Mouse (Mus musculus) mesoderm, embryonic 11.5 days (tissue): ENCODE results near the gene Npw.

ENCODE experiments used
- DNase-seq: peaks from one replicate; pipeline ENCODE4 v3.0.0-alpha.2; 2012; ENCODE audit warnings: low read depth, low spot score

Gene Npw

GRCm38 (mm10) chr17:24640581-24640980 lies 17.7 kb downstream of the Npw start:
- no peak for DNase-seq

DNA sequence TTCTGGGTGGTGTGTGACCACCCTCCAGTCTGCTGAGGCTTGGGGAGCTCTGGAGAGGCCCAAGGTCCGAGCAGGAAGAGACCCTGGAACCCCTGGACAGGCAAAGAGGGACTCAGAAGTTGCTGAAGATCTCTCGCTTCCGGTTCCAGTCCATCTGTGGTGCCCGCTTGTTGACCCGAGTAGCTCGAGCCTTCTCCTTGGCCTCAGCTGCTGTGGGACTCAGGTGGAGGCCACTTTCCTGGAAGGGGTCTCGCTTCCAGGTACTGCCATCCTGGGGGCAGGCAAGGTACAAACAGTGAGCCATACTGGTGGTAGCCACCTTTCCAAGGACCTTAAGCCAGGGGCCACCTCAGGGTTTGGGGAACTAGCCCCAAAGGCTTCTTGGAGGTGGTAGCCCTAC lies 18.1 kb downstream of the Npw start:
- DNase-seq = no peak

- DNase-seq = peak; percentile 70
These were observed 18.7 kb downstream of the Npw start for GRCm38 (mm10) chr17:24639571-24639988.

- DNase-seq = no peak
These were observed 19.4 kb downstream of the Npw start for GRCm38 (mm10) chr17:24638840-24639239.

DNA sequence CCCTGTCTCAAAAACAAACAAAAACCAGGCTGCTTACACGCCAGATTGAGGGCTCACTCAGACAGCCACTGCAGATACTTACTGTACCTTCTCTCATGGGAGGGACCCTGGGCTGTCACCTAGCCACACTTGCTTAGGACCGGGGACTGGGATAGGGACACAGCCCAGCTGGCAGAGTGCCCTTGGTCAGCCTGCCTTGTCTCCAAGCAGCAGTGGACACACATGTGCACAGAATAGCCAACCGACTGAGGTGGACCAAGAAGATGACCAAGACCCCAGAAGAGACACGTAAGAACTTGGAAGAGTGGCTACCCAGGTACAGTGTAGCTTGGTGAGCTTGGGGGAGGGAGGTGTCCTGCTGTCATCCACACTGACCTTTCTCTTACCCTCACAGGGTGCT lies 20.0 kb downstream of the Npw start:
- DNase-seq = no peak

DNA sequence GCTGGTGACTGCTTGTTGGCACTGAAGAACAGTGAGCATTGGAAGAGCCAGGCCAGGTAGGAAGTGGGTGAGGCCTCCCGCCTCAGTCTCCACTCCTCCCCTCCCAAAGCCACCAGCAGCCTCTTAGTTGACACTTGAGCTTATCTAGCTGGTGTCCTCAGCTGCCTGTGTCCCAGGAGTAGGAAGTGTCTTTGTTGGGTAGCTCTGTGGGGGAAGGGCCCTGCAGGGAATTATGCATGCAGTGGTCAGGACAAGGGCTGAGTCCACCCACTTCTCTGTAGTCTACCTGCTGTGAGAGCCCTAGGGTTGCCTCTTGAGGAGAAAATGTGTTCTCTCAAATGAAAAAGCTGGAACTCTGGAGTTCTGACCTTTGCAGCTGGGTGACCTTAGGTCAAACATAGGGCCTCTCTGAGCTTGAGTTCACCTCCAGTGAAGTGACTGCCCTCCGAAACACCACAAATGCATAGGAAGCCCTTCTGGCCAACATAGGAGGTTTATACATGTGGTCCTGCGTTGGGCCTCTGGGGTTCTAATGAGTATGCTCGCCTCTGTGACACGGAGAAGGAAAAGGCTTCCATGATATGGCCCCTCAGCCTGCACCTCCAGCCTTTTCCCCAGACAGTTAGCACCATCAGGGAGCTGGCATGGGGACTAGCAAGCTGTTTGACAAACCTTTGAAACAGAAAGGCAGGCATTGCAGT lies 21.3 kb downstream of the Npw start:
- no peak for DNase-seq

GRCm38 (mm10) chr17:24635694-24636093 lies 22.6 kb downstream of the Npw start:
- no peak for DNase-seq

GRCm38 (mm10) chr17:24635024-24635423 lies 23.2 kb downstream of the Npw start:
- DNase-seq = no peak

GRCm38 (mm10) chr17:24633831-24634230 lies 24.4 kb downstream of the Npw start:
- no peak for DNase-seq

DNA sequence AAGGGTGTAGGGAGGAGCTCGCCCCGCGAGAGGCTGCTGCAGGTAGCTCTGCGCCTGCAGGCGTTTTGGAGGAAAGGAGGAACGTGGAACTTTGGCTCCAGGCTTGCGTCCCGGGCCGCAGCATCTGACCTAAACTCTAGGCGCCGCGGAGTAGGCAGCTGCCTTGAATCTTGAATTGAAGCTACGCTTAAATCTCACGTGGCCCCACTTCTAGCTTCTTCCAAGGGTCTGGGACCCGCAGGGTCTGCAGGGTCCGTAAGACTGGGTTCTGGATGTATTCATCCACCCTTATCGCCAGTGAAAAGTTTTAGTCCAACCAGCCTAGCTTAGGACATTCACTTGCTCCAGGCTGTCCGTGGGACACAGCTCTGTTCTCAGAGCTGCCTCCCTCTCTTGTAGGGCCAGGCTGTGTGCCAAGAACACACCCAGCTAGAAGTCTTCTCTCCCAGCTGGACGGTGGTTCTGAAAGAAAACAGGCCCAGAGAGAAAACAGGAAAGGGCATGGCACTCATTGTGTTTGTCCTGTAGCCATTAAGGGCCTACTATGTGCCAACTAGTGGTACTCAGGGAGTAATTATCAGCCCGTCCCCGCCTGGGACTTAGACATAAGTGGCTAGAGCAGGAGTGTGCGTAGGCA lies 25.3 kb downstream of the Npw start:
- no peak for DNase-seq

- DNase-seq = peak; percentile 91
These were observed 26.0 kb downstream of the Npw start, which contains the start of the genes Tsc2 and Nthl1 for GRCm38 (mm10) chr17:24632167-24632812. Tsc2 (minus strand) TSS chr17:24632630. Nthl1 (plus strand) TSS chr17:24632680.

GRCm38 (mm10) chr17:24630072-24630471 lies 28.2 kb downstream of the Npw start:
- DNase-seq = no peak

GRCm38 (mm10) chr17:24628646-24629045 lies 29.6 kb downstream of the Npw start:
- peak; percentile 70 for DNase-seq

GRCm38 (mm10) chr17:24625472-24625871 lies 32.8 kb downstream of the Npw start:
- no peak for DNase-seq

GRCm38 (mm10) chr17:24617561-24618194 lies 40.6 kb downstream of the Npw start:
- DNase-seq = no peak

GRCm38 (mm10) chr17:24610711-24611110 lies 47.5 kb downstream of the Npw start:
- no peak for DNase-seq

DNA sequence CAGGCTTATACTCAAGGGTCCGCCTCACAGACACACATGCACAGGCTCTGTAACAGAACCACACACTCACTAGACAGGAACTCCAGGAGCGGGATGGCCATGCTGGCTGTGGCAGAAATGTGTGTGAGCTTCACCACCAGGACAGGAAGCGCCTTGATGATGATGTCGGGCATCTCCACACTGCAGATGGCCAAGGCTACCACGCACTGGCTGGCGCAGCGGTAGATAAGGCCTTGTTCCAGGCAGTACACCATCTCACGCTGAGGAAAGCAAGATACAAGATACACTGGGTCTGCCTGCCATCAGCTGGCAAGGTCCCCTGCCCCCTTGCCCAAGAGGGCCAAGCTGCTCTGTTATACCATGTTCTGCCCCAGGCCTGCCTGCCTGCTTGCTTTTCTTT lies 49.4 kb downstream of the Npw start:
- DNase-seq = no peak

DNA sequence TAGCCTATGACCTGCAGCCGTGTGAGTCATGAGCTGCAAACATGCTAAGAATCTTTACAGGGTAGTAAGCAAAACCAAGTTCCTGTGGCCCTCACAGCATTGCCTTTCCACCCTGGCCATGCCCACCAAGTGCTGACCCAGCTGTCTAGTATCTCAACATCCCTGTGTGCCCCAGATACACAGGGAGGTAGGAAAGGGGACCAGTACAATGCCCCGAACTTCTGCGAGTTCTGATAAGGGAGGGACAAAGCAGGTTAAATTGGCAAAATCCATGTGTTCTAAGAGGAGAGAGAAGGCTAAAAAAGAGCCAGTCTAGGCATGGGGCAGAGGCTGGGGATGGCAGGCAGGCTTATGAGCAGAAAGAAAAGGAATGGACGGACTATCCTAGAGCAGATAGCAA lies 49.9 kb downstream of the Npw start:
- DNase-seq = no peak
